Mouse (Mus musculus): Measurements from ENCODE around the gene Rin2.
"Not testable (repeated sequence)": the region's sequence is repeated elsewhere in the genome, so short reads cannot be mapped to it uniquely, and the experiment has no call there.

Rin2 gene

DNA sequence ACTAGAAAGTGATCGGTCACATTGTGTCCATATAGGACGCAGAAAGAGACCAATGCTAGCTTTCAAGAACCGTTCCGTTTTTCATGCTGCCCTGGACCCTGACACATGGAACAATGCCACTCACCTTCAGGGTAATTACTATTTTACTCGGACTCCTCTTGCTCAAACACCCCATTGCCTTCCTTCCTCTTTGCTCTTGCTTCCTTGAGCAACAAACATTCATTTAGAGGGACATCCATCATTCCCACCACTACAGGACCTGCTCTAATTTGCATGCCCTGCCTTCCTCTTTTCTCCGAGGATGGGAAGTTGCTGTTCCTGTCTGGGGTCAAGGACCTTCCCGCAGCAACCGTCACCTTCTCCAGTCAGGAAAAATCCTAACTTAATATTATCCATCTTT lies 9.9 kb downstream of the Rin2 start:
- DNase-seq = no peak

DNA sequence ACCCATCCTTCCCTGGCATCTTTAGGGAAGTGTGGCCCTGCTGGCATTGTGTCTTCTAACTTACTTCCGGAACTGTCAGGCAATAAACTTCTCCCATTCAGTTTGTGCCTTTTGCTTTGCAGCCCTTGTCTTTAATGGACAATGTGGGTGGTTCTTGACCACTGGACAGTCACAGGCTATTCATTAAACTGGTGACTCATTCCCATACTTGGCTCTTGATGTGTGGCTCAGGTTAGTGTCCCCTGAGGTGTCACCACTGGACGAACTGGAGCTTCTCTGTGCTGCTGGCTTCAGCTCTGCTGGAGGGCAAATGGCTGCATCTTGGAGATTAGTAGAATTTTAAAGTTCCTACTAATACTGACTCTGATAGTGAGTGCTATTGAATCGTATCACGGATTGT lies 11.0 kb downstream of the Rin2 start:
- DNase-seq = no peak

DNA sequence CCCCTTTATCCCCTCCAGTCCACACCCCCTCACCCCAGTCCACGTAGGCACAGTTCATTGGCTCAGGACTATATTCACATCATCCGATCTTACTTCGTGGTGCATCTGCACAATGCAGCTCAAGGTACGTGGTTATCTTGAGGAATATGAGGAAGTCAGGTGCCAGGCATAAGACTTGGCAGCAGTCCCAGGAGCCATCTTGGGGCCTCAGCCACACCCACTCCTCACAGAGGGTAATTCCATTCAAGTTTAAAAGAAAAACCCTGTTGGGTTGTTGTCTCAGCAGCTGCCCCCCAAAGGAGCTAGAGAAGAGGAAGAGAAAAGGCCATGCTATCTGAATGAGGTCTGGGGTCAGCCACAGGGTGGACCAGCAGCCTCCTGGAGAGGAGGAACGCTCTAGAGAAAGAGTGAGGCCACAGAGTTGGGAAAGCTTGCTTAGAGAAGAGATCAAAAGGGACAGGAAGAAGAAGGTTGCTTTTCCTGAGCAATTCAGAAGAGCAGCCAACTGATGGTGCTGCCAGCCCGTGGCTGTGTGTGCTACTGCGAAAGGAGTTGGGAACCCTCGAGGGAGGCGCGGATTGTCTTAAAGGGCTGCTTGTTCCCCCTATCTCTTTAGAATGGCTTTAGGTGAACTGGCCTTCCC lies 16.5 kb downstream of the Rin2 start:
- DNase-seq = no peak

DNA sequence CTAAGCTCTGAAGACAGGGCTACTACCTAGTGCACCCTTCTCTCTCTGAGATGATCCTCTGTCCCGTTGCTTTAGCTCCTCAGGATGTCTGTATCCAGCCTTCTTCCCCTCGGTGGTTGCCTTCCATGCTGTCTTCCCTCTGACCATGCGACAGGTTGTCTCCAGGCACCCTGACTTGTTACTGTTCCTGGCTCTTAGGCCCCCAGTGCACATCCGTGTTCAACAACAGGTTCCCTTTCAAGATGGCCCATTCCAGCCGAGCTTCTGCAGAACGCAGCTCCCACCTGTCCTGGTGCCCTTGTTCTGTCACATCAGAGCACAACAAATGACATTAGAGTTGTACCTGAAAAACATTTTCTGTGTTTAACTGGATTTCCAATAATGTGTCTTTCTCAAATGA lies 22.1 kb downstream of the Rin2 start:
- no peak for DNase-seq

DNA sequence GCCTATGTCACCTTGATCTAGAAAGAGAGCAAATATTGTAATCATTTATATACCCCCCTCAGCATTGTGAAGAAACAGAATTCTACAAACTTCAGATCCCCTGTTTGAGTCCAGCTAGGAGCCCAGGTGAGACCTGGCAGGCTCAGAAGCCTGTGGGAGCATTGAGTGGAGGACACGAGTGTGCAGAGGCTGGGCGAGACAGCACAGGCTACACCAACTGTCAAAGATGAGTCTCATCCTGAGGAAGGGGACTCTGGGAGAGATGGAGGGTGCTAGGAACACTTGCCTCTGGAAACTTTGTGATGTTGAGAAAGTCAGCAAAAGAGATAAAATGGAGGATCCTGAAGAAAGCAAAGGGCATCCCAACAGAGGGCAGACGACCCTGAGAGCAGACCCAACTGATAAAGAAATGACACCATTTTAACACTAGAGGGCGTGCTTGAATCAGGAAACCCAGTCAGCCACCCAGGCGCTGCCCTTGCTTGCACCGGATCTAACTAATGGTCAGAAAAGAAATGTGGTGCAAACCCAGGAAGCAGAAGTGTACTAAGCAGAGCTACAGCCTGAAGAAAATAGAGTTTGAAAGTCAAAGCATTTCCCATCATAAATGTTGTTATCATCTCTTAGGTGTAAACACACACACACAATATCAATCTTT lies 24.5 kb downstream of the Rin2 start:
- DNase-seq = peak; percentile 14

DNA sequence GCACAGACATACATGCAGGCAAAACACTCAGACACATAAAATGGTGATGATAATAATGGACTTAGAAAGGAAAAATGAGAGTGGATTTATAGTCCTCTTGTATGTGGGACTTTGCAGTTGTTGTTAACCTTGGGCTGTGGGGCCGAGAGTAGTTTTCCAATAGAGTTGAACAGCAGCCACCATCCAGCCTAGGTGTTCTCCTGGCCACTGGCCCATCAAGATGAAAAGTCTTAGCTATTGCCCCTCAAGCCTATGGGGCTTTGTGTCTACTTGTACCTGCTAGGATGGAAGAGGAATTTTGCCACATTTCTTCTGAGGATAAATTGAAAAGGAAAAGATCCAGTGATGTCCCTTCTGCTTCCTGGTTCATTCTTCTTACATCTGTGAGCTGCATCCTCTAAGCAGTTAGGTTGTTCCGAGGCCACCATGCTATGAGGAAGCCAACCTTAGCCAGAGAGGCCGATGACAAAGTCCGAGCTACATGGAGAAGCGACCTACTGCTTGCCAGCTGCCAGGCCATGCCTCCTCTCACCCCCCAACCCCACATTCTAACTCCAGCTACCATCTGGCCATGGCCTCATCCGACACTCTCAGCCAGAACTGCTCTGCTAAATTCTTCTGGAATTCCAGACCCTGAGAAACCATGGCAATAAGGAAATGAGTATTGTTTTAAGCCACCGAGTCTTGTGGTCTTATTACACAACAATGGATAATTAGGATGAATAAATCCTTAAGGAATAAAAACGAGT lies 25.4 kb downstream of the Rin2 start:
- DNase-seq = no peak

DNA sequence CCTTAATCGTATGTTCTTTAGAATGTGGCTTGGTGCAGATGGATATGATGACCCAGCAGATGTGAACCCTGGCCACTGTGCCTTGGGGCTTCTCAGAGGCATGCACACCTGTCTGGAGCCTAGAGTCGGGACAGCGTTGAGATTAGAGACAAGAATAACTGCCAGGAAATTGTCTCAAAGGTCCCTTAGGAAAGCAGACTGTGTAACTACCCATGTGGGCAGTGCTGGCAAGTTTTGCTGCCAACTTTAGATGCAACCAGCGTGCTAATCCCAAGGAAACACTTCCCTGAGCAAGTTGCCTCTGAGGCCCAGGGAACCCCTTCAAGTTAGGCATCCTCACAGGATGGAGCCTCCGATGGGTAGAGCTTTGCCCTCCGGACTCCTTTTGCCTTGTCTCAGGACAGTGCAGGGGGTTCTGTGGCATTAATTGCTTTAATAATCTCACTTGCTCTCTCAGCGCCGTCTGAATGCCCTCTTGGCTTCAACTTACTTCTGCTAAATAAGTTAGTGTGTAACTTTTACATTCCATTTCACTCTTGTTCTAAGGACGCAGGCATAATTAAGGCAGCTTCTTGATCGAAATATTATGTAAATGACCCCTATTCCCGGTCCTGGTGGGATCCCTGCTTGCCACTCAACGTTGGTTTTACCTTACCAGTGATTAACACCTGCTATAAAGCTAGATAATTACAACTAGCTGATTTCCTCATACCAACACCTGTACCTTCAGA lies 26.8 kb downstream of the Rin2 start:
- DNase-seq = no peak

DNA sequence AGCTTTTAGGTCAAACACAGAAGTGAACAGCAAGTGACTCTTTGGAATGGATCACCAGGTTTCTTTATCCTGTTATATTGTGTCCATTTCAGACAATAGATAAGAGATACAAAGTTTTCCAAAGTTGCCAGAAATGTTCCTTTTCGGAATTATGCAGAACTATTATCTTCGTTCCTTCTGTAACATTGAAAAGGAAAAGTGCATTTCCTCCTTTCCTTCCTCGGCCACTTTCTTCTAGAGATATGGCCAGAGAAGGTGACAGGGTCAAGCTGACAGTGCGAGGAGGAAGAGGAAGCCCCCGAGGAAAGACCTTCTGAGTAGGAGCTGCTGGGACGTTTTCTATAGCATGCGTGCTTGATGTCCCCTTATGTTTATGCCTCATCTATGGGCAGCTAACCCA lies 29.7 kb downstream of the Rin2 start:
- DNase-seq = no peak

DNA sequence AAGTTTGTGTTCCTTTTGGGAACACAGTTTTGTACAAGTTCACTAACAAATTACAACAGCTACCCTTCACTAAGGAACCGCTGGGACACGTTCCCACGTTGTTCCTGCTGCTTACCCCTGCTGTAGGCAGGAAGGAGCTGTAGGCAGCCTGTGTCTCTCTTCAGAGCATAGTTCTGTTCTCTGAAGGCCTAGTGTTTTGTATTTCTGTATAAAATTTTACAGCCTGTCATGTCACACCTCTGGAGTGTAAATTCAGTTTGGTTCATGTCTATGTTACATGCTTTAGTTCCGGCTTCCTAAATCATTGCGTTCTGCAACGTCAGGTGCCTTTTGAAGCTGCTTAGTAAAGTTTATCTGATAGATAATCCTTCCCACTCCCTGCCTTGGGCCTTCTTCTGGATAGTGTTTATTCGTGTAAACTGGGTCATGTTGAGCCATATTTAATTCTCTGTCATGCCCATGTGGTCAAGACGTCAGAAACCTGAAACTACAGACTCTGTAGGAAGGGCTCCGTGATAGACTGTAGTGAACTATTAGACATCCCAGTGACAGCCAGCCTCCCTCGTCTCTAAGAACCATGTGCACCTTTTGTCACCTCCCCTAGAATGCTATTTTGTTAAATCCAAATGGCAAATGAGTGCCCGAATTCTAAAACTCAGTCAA lies 34.8 kb downstream of the Rin2 start:
- no peak for DNase-seq

DNA sequence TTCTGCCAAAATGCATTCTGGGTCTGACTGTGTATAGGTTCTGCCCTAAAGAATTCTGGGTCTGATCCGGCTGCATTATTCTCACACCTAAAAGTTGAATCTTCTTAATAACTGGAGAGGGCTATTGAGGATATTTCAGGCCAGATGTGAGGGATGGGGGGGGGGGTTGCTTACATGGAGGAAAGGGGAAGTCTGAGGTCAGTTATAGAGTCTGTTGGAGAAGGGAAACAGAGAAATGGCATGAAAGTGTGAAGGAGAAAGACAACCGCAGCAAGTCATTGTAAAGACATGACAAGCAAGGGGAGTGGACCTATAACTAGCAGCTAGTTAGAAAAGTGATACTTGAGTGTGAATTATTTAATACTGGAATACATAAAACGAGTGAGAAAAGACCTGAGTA lies 36.5 kb downstream of the Rin2 start:
- DNase-seq = no peak

DNA sequence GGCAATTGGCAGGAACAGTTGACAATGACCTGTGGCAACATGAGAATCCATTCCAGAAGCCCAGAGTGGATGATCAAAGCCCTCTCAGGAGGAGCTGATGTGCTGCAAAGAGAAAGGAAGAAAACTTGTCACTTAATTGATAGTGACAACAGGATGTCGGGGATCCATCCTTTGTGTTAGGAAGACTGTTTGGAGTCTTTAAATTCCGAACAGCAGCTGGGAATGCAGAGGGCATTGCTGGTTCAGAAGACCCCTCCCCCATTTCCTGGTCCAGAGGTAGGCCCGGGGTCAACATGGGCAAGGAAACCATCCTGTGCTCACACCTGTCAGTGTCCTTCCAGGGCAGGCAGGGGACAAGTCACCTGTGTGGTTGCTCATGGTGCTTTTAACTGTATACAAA lies 37.0 kb downstream of the Rin2 start:
- DNase-seq = no peak

DNA sequence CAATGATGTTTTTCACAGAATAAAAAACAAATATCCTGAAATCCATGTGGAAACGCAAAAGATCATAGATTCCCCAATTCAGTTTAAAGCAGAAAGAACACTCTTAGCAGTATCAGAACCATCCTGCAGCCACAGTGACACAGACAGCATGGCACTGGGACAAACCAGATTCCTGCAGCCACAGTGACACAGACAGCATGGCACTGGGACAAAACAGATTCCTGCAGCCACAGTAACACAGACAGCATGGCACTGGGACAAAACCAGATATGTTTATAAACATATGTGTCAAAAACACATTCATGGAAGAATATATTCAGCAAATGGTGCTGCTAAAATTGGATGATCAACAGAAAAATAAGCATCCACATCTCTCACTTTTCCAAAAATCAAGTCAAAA lies 42.5 kb downstream of the Rin2 start:
- DNase-seq = no peak

DNA sequence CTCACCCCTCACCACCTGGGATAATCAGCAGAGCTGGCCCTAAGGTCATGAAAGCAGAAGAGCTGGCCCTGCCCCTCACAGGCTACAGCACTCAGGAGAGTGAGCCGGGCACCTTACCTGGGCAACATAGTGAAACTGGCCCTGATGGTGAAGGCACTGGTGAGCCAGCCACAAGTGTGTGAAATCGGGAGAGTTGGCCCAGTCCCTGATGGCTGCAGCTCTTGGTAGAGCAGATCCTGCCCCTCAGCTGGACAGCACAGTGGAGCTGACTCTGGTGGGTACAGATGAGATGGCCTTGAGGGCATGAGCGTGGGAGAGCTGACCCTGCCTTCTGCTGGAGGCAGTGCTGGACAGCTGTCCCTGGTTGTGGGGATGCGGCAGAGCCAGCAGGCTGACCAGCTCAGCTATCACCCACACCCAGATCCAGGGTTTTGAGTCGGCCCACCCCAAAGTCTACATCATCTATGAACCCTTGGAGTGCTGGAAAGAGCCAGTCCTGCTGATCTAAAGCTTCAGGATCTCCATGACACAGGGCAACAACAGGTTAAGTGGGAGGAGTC lies 43.7 kb downstream of the Rin2 start:
- no peak for DNase-seq

DNA sequence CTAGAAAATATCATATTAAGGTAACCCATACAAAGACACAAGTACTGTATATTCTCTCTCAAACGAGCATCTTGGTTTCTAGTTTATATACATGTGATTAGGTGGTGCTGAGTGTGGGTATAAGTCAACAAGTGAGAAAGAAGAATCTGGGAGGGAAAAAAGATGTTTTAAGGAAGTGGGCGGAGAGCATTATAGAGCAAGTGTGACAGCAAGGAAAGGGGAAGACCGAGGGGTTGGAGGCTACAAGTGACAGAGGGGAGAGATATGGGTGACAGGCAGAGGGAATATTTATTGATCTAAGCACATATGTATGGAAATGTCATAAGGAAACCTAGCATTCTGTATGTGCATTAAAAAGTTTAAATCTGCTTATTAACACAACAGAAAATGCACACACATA lies 45.1 kb downstream of the Rin2 start:
- DNase-seq = no peak

DNA sequence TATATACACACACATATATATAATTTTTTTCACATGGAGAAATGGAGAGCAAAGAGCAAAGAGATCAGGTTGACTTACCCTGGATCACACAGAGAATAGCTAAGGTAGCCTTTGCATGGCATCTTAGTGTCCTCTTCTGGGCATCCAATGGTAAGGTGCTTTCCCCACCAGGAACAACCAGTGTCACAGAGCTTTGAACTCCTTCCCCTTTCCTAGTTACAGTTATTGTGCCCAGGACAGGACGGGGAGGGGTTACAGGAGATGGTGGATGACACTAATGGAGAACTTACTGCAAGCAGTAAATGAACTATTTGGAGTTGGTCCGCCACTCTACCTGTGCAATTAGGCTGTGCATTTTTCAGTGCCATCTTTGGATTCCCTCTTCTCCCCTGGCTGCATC lies 45.7 kb downstream of the Rin2 start:
- DNase-seq = no peak

DNA sequence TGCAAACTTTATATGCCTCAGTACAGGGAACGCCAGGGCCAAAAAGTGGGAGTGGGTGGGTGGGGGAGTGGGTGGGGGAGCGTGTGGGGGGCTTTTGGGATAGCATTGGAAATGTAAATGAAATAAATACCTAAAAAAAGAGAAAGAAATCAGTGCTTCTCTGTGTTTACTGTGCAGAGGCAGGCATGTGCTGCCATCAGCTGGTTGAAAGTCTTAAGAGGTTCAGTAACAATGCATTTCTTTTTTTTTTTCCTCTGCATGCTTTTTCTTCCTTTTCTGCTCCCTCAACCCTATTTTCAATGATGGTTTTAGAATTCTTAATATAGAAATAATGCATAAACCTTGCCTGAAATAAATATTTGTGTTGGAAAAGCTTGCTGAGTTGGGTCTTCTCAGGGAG lies 47.3 kb downstream of the Rin2 start:
- DNase-seq = not testable (repeated sequence)

DNA sequence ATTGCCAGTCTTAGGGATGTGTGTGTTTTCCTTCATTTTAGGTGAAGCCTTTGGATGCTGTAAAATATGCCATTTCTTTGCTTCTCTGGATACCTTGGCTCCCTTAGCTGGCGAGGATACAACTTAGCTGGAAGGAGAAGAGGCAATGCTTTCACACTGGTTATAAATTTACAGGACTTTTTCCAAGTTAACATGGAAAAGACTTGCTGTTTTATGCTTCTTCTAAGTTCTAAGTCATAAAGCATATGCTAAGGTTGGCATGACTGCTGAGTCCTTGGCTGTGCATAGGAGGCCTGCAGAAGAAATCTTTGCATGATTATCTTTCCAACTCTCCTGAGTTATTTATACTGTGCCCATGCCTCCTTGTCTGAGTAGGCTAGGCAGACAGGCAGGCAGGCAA lies 49.3 kb downstream of the Rin2 start:
- DNase-seq = no peak

DNA sequence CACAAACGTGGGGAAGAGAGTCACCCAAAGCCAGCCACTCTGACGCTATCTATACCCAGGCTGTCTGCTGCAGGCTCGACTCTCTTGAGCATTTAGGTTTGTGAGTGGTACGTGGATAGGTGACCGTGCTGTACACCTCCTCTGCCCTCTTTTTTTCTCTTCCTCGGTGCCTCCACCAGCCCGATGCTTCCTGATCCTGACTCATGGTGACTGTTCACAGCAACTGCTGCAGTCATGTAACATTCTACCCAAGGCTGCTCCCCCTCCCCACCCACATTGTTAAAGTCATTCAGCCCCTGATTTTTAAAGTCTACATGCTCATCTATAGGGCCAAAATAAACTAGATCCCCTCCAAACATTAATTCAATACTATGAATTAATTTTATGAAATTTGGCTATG lies 54.4 kb downstream of the Rin2 start:
- DNase-seq = no peak

DNA sequence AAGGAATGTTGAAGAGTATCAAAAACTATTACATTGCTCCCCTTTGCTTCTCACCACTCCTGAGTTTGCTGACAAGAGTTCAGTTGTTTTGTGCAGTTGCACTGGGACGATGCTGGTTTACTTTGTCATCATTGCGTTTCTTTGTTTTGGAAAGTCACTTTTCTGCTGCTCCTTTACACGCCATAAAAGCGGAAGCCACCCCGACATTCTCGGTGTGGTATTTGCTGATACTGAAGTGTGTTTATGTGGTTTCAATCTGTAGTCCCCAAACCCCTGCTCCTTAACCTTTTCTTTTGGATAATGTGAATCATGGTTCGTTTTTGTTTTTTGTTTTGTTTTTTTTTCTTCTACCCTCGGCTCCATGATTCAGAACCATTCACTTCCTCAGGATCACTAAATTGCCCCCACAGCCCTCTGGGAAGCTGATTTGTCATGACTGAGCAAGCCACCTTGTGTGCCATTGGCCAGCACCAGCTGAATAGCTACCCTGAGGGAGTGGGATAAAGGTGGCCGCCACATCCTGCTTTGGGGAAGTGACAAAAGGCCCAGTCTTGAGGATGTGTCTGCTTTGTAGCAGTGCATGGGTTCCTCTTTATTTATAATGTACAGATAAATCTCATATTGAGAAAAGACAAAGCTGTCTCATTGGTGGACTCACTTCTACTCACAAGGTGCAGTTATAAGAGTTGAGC lies 55.3 kb downstream of the Rin2 start:
- DNase-seq = no peak

DNA sequence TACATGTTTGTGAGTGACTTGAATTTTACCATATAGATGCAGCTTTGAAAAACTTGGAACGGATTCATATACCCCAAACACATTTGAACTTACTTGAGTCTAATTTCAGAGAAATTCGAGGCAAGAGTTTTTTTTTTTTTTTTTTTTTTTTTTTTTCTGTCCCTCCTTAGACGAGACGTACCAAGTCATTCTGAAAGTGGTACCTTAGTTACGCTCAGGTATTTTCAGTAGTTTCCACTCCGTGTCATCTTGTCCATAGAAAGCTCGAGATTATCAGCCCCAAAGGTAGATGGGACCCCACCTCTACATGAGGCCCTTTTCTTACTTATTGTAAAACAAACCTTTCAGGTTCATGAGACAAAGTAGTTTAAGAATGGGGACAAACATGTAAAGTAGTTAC lies 55.9 kb downstream of the Rin2 start:
- no peak for DNase-seq

DNA sequence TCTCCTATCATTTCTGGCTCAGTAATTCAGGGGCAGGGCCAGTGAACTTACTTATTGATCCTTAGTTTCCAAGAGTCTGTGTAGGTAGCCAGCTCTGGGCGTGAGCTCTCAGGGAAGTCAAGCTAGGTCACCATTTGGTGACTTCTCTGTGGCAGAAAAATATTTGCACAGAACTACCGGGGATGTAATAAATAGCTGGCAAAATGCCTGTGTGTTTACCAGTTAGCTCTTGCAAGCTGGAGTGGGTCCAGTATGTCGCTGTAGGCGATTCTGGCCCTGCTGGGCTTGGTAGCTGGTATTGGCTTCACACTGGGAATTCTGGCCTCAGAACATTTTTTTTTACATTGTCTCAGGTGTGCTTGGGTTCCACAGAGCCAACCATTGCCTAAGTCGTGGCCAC lies 60.1 kb downstream of the Rin2 start:
- no peak for DNase-seq

DNA sequence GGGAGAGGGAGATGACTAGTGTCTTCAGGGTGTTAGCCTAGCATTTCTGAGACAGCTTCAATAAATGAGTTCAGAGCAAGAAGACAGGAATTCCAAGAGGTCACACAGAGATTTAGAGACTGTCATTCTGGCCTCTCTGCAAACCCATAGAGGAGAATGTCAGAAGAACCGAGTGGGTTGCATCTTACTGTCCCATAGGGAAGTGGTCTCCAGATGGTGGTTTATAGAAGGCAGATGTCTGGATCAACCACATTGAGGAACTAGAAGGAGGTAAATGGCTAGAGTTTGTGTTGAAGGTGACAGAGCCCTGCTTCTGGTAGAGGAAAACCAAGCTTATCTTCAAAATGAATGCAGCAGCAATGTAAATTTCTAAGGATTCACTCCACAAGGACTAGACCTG lies 61.5 kb downstream of the Rin2 start:
- no peak for DNase-seq
